Mouse (Mus musculus) small intestine, adult 2 months (tissue): ENCODE results near the gene Abcb7.

Source experiments
- CTCF ChIP-seq: fragments of 200-500 bp; IDR thresholded peaks from 2 replicates; pipeline ENCODE4 v1.5.1; 2012; ENCODE audit warnings: low read depth, mild to moderate bottlenecking, control low read depth, inconsistent platforms, low read length, moderate library complexity, mixed read lengths; ENCODE audit not compliant: insufficient replicate concordance, insufficient read length; ENCODE audit errors: extremely low read depth
- POLR2A ChIP-seq: fragments of 200-500 bp; IDR thresholded peaks from 2 replicates; pipeline ENCODE4 v1.6.1; 2012; ENCODE audit warnings: low read depth, mild to moderate bottlenecking, control low read depth, inconsistent platforms, low read length, moderate library complexity

DNA sequence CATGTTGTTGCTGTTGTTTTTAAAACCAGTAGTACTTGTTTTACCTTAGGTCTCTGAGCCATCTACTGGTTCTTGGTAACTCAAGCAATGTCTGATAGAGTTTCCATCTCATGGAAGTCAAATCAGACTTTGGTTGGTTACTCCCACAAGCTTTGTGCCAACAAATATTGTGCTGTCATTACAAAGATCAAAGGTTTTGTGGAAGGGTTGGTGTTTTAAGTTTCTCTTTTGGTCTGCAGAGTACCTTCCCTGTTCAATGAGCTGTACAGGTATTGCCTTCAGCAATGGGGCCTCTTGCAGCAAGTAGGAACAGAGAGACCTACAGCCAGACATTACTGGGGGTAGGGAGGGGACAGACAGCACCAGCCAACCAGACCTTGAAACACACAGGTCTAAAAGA is 5.5 kb downstream of the Abcb7 start:
- no peak for TF ChIP-seq POLR2A
- TF ChIP-seq CTCF: no peak
